Mouse (Mus musculus) embryonic facial prominence, embryonic 13.5 days (tissue): ENCODE data around the gene Tcam1. TPM values are rescaled to one million over a fixed set of nuclear protein-coding genes. Genes with fewer than 3 reads are reported as not detected.

Source experiments
- ATAC-seq: fragments of 200-750 bp; cut with Nextera tagmentation; 2 replicates; pipeline ENCODE4 v1.8.0; 2017; ENCODE audit warnings: low read depth; ENCODE audit not compliant: insufficient number of reproducible peaks, insufficient read depth, low FRiP score, low TSS enrichment
- H3K27ac ChIP-seq: fragments of 300-500 bp; sonication (generic); 2 replicates; pipeline ENCODE4 v1.5.1; 2015; ENCODE audit warnings: moderate library complexity, mild to moderate bottlenecking, inconsistent platforms
- H3K27me3 ChIP-seq: fragments of 300-500 bp; sonication (generic); 2 replicates; pipeline ENCODE4 v1.6.1; 2015; ENCODE audit warnings: mild to moderate bottlenecking, inconsistent platforms
- H3K36me3 ChIP-seq: fragments of 300-500 bp; sonication (generic); 2 replicates; pipeline ENCODE4 v1.6.1; 2015; ENCODE audit warnings: mild to moderate bottlenecking, inconsistent platforms
- H3K4me1 ChIP-seq: fragments of 300-500 bp; sonication (generic); 2 replicates; pipeline ENCODE4 v1.6.1; 2015; ENCODE audit warnings: inconsistent platforms
- H3K4me2 ChIP-seq: fragments of 300-500 bp; sonication (generic); 2 replicates; pipeline ENCODE4 v1.6.1; 2015; ENCODE audit warnings: moderate library complexity, mild to moderate bottlenecking, inconsistent platforms
- H3K4me3 ChIP-seq: fragments of 300-500 bp; sonication (generic); 2 replicates; pipeline ENCODE4 v1.5.1; 2015; ENCODE audit warnings: mild to moderate bottlenecking, inconsistent platforms
- H3K9ac ChIP-seq: fragments of 300-500 bp; sonication (generic); 2 replicates; pipeline ENCODE4 v1.6.1; 2015; ENCODE audit warnings: mild to moderate bottlenecking, inconsistent platforms
- H3K9me3 ChIP-seq: fragments of 300-500 bp; sonication (generic); 2 replicates; pipeline ENCODE4 v1.6.1; 2016; ENCODE audit warnings: inconsistent platforms
- WGBS: fragments of 180-500 bp; shearing (Covaris S2); methylation state at CpG from one replicate; pipeline ENCODE4 v1.1.7; 2015; ENCODE audit warnings: mixed read lengths; 5-methylcytosine and 5-hydroxymethylcytosine counted together
- polyA plus RNA-seq: library from polyadenylated mRNA; unstranded; fragments of >200 nt; fragmentation: Nextera tagmentation; extraction: Ambion mirVana; gene quantifications from 2 replicates; pipeline ENCODE4 v1.2.1, GENCODE M21; 2015

Gene Tcam1
- polyA plus RNA-seq, 1 experiment from 2014 or later, result 0.44 TPM

GRCm38 (mm10) chr11:106273811-106274210, 2.7 kb upstream of the Tcam1 start:
- H3K4me1 ChIP-seq, result peaks cover 49% of the 10 kb centered on the region
- no peak overlapping the region for H3K9ac ChIP-seq
- H3K27ac ChIP-seq, result peak overlapping the region; percentile 87; the same call in 1 of the 2 replicates
- no peaks in the 10 kb centered on the region for H3K36me3 ChIP-seq
- no peaks in the 10 kb centered on the region for H3K9me3 ChIP-seq
- WGBS, result 91% methylated on average over 6 of the region's 6 CpGs
- no peak overlapping the region for H3K4me3 ChIP-seq
- no peaks in the 10 kb centered on the region for H3K27me3 ChIP-seq
- peak overlapping the region; percentile 91 for H3K4me2 ChIP-seq
- no peak for ATAC-seq

GRCm38 (mm10) chr11:106274374-106274773, 2.1 kb upstream of the Tcam1 start:
- ATAC-seq, result no peak
- Histone ChIP-seq H3K36me3 (no peaks in the 10 kb centered on the region), H3K4me1 (peaks cover 44% of the 10 kb centered on the region), H3K9ac (no peak overlapping the region), H3K9me3 (no peaks in the 10 kb centered on the region), H3K4me3 (no peak overlapping the region), H3K4me2 (no peak overlapping the region), H3K27ac (peak overlapping the region; percentile 87), H3K27me3 (no peaks in the 10 kb centered on the region)
- WGBS, result 70% methylated on average over 1 of the region's 1 CpGs

GRCm38 (mm10) chr11:106274971-106275411, 1.5 kb upstream of the Tcam1 start:
- Histone ChIP-seq H3K4me1 (peaks cover 40% of the 10 kb centered on the region), H3K9ac (no peak overlapping the region), H3K36me3 (no peaks in the 10 kb centered on the region), H3K9me3 (no peaks in the 10 kb centered on the region), H3K27me3 (no peaks in the 10 kb centered on the region), H3K4me3 (no peak overlapping the region), H3K4me2 (peak overlapping the region; percentile 20; the same call in 1 of the 2 replicates), H3K27ac (peak overlapping the region; percentile 87)
- no peak for ATAC-seq
- 54% methylated on average over 7 of the region's 7 CpGs for WGBS

DNA sequence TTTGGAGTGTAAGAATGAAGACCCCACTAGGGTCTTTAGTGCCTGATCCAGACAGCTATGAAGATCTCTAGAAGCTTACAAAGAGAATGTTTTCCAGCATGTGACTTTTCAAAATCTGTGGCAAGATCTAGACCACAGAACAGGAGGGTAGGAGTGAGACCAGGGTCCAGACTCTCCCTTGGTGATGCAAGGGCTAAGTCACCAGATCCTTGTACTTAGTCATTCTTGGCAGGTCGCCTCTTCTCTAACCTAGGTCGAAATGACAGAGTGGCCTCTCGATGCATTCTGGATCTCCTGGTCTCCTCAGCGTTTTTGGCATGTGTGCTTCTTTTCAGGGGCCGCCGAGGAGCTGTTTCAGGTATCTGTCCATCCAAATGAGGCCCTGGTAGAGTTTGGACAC, 6.0 kb downstream of the Tcam1 start:
- H3K4me1 ChIP-seq, result peaks cover 15% of the 10 kb centered on the region
- no peaks in the 10 kb centered on the region for H3K27me3 ChIP-seq
- ATAC-seq, result no peak
- H3K27ac ChIP-seq, result no peak overlapping the region
- no peaks in the 10 kb centered on the region for H3K9me3 ChIP-seq
- H3K4me3 ChIP-seq, result no peak overlapping the region
- 85% methylated on average over 6 of the region's 6 CpGs for WGBS
- no peak overlapping the region for H3K9ac ChIP-seq
- no peak overlapping the region for H3K4me2 ChIP-seq
- no peaks in the 10 kb centered on the region for H3K36me3 ChIP-seq

- no peaks in the 10 kb centered on the region for H3K9me3 ChIP-seq
- no peak overlapping the region for H3K27ac ChIP-seq
- H3K4me1 ChIP-seq, result peaks cover 19% of the 10 kb centered on the region
- H3K27me3 ChIP-seq, result no peaks in the 10 kb centered on the region
- no peak overlapping the region for H3K4me2 ChIP-seq
- ATAC-seq, result no peak
- 74% methylated on average over 4 of the region's 4 CpGs for WGBS
- H3K36me3 ChIP-seq, result no peaks in the 10 kb centered on the region
- H3K9ac ChIP-seq, result no peak overlapping the region
- H3K4me3 ChIP-seq, result no peak overlapping the region
Observed at GRCm38 (mm10) chr11:106283371-106283770, 6.9 kb downstream of the Tcam1 start.

DNA sequence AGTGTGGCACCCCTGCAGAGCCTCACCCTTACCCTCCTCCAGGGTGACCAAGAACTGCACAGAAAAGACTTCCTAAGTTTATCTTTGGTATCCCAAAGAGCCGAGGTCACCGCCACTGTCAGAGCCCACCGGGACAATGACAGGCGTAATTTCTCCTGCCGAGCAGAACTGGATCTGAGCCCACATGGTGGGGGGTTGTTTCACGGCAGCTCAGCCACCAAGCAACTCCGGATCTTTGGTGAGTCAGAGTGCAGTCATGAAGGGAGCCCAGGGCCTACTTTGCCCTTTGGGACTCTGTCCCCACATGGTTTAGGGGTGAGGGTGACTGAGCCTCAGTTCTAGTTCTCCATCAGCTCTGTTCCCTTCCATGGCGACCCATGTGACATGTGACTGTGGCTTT, 7.7 kb downstream of the Tcam1 start:
- Histone ChIP-seq H3K4me2 (no peak overlapping the region), H3K4me3 (no peak overlapping the region), H3K4me1 (peaks cover 19% of the 10 kb centered on the region), H3K27ac (no peak overlapping the region), H3K36me3 (no peaks in the 10 kb centered on the region), H3K27me3 (no peaks in the 10 kb centered on the region), H3K9me3 (no peaks in the 10 kb centered on the region), H3K9ac (no peak overlapping the region)
- ATAC-seq, result no peak
- 73% methylated on average over 8 of the region's 8 CpGs for WGBS

GRCm38 (mm10) chr11:106286206-106286605, 9.7 kb downstream of the Tcam1 start:
- WGBS, result 86% methylated on average over 7 of the region's 7 CpGs
- no peak overlapping the region for H3K4me3 ChIP-seq
- H3K27me3 ChIP-seq, result no peaks in the 10 kb centered on the region
- no peaks in the 10 kb centered on the region for H3K9me3 ChIP-seq
- H3K4me2 ChIP-seq, result no peak overlapping the region
- no peaks in the 10 kb centered on the region for H3K36me3 ChIP-seq
- peak overlapping the region; percentile 87 for H3K27ac ChIP-seq
- H3K4me1 ChIP-seq, result peaks cover 19% of the 10 kb centered on the region
- no peak overlapping the region for H3K9ac ChIP-seq
- ATAC-seq, result no peak

DNA sequence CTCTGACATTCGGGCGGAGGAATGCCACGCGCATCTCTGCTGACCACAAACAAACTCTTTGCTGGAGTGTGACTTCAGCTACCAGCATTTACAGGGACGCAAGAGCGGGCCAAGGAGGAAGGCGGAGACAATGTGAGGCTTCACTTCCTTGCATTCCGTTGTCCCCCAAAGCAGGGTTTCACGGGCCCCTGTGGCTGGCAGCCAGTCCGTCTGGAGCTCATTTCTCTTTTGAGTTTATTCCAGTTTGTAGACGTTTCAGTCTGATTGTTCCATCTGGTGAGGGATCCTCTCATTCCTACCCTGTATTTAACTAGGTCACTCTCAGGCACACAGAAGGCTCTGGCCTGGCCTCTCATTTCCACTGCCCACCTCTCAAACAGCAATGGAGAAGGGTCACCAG, 10.5 kb downstream of the Tcam1 start:
- 0 out of 2 replicates have a peak, but pooled peaks have one; percentile 27 for ATAC-seq
- peak overlapping the region; percentile 87 for H3K27ac ChIP-seq

DNA sequence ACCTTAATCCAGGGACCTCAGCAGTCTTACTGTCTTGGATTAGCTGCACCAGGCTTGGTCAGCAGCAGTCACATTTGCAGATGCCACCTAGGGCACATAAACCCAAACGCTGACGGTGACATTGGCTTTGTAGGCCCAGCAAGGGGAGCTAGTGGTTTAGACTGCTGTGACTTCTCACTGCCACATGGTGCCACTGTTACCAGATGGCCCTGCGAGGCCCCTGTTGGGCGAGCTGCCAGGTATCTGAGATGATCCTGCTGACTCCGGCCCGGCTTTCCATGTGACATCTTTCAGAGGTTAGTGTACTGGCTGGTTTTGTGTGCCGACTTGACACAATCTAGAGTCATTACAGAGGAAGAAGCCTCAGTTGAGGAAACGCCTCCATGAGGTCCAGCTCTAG, 12.9 kb downstream of the Tcam1 start:
- no peak overlapping the region for H3K9ac ChIP-seq
- WGBS, result 64% methylated on average over 8 of the region's 8 CpGs
- H3K9me3 ChIP-seq, result no peaks in the 10 kb centered on the region
- no peak overlapping the region for H3K4me2 ChIP-seq
- no peak overlapping the region for H3K27ac ChIP-seq
- no peak for ATAC-seq
- peaks cover 19% of the 10 kb centered on the region for H3K4me1 ChIP-seq
- no peak overlapping the region for H3K4me3 ChIP-seq
- H3K36me3 ChIP-seq, result no peaks in the 10 kb centered on the region
- no peaks in the 10 kb centered on the region for H3K27me3 ChIP-seq

More for the DNA sequence above, 10.5 kb downstream of the Tcam1 start:
- H3K9me3 ChIP-seq, result no peaks in the 10 kb centered on the region
- no peaks in the 10 kb centered on the region for H3K36me3 ChIP-seq
- H3K27me3 ChIP-seq, result no peaks in the 10 kb centered on the region
- H3K4me3 ChIP-seq, result no peak overlapping the region
- peaks cover 19% of the 10 kb centered on the region for H3K4me1 ChIP-seq
- WGBS, result 34% methylated on average over 11 of the region's 11 CpGs
- 0 out of 2 replicates have a peak overlapping the region, but pooled peaks have one; percentile 22 for H3K9ac ChIP-seq
- 0 out of 2 replicates have a peak overlapping the region, but pooled peaks have one; percentile 5 for H3K4me2 ChIP-seq

GRCm38 (mm10) chr11:106290376-106290775, 13.9 kb downstream of the Tcam1 start:
- no peaks in the 10 kb centered on the region for H3K27me3 ChIP-seq

GRCm38 (mm10) chr11:106291861-106292260, 15.4 kb downstream of the Tcam1 start:
- H3K4me1 ChIP-seq, result peaks cover 10% of the 10 kb centered on the region
- no peaks in the 10 kb centered on the region for H3K27me3 ChIP-seq
- no peak overlapping the region for H3K4me3 ChIP-seq
- H3K27ac ChIP-seq, result no peak overlapping the region
- H3K9me3 ChIP-seq, result no peaks in the 10 kb centered on the region
- 90% methylated on average over 2 of the region's 2 CpGs for WGBS
- H3K9ac ChIP-seq, result no peak overlapping the region
- ATAC-seq, result no peak
- no peak overlapping the region for H3K4me2 ChIP-seq
- H3K36me3 ChIP-seq, result no peaks in the 10 kb centered on the region

More at GRCm38 (mm10) chr11:106290376-106290775, 13.9 kb downstream of the Tcam1 start:
- H3K27ac ChIP-seq, result no peak overlapping the region
- no peak overlapping the region for H3K9ac ChIP-seq
- no peaks in the 10 kb centered on the region for H3K36me3 ChIP-seq
- ATAC-seq, result no peak
- no peaks in the 10 kb centered on the region for H3K9me3 ChIP-seq
- H3K4me3 ChIP-seq, result no peak overlapping the region
- no peak overlapping the region for H3K4me2 ChIP-seq
- H3K4me1 ChIP-seq, result peaks cover 19% of the 10 kb centered on the region
- 88% methylated on average over 5 of the region's 5 CpGs for WGBS

DNA sequence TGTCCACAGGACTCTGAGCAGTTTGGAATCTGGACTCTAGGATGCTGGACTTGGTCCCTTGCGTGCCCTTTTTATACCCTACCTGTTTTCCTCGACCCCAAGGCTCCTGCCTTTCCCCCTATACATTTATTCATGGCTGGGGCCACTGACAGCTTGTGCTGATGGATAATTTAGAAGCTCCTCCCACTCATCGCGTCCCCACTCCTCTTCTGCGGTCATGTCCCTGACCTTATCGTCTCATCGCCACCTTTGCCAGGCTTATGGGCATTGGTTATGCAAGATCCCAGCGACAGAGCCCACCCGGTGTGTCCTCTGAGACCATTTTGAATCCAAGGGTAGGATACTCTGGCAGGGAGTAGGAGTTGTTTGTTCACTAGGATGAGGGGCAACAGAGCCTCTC, 25.3 kb downstream of the Tcam1 start, which contains the start of gene Gh:
TSS of gene Gh (minus strand) at position 101 of the 400 bp plus-strand sequence.
- WGBS, result 85% methylated on average over 9 of the region's 9 CpGs
- H3K27ac ChIP-seq, result no peak within 1 kb of the TSS
- no peak for ATAC-seq
- H3K36me3 ChIP-seq, result no peaks in the 10 kb centered on the region
- H3K9ac ChIP-seq, result no peak within 1 kb of the TSS
- H3K4me2 ChIP-seq, result no peak within 1 kb of the TSS
- H3K9me3 ChIP-seq, result no peaks in the 10 kb centered on the region
- H3K4me1 ChIP-seq, result no peaks in the 10 kb centered on the region
- no peaks in the 10 kb centered on the region for H3K27me3 ChIP-seq
- H3K4me3 ChIP-seq, result no peak within 1 kb of the TSS
